Mouse (Mus musculus) heart, postnatal 36 days (tissue): ENCODE data around the gene Krtcap2. TPM values are rescaled to one million over a fixed set of nuclear protein-coding genes. Genes with fewer than 3 reads are reported as not detected.
"Not testable (repeated sequence)": the region's sequence is repeated elsewhere in the genome, so short reads cannot be mapped to it uniquely, and the experiment has no call there.

Source experiments
- DNase-seq, 2 experiments: peaks; one replicate each; pipeline ENCODE4 v3.0.0; 2021 to 2022
- intact Hi-C: fragments of 180-260 bp; cut with DNase I; formaldehyde crosslinking; loops from one replicate; pipeline ENCODE4 v1.15.1; 2025
- total RNA-seq, 2 experiments: library from RNA; stranded (reverse); gene quantifications; 2 replicates each; pipeline ENCODE4 v1.2.3; 2021

The Krtcap2 gene
- 10 to 100 TPM; 82.3 to 87.0 TPM for total RNA-seq

DNA sequence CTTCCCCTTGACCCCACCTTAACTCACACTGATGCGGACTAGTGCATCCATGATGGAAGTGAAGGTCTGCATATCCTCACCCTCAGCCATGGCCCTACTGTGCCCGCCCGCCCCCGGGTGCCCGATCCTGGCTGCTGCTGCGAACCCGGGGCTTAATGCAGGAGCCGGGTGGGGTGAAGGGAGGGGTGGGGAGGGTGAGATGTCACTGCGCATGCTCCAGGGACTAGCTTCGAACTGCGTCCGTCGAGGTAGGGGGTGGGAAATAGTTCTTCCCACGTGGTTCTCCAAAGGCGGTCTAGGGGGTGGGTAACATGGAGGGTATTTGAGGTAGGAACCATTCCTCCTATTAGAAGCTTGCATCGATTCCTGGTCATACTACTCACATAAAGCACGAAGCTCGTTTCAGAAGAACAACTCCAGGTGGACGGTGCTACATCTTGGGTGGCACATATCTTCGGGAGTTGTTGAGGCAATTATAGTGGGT, at the start of gene Krtcap2:
Gene Krtcap2 (plus strand): TSS at position 279 of the 484 bp plus-strand sequence.
- intact Hi-C loops = no loop called here
- DNase-seq = peak; percentile 32 to 48

DNA sequence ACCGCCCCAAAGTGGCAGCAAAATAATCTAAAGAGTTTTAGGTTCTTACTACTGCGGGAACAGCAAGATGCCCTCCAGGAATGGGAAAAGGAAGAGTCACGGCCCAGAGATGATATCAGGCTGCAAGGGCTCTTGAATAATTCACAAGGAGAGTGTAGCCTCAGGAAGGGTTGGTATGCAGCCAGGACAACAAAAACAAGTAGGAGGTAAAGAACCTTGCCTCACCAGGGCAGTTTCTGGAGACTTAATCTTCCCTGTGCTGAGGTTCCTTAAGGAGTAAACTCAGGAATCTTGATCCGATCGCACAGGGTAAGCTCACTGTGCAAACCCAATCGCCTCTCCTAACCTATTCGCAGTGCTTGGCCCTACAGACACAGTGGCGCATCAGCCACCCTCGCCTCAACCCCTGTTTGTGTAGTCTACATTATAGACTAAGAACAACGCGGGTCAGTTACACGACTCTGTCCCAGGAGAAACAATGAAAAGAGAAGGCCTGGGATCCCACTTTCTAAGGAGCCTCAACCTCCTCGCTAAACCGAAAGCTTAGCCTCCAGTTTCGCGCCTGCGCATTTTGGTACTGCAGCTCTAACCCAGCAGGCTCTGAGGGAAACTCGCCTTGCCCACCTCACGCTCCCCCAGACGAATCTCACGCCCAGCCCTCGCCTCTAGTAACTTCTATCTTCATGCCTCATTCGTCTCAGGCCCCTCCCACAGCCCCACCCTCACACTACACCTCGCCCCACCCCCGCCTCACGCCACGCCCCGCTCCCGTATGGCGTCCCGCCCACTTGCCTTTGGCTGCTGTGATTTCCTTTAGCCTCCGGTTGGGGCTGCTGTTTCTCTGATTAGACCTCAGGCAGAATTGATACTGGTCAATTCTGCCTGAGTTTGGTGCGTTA, 49.5 kb upstream of the Krtcap2 start:
- intact Hi-C loops = loop anchor here (2.0 kb wide), 1 partner anchor 19 kb away; the partner anchor contains the start of gene Thbs3
- DNase-seq = peak; percentile 84 to 86

DNA sequence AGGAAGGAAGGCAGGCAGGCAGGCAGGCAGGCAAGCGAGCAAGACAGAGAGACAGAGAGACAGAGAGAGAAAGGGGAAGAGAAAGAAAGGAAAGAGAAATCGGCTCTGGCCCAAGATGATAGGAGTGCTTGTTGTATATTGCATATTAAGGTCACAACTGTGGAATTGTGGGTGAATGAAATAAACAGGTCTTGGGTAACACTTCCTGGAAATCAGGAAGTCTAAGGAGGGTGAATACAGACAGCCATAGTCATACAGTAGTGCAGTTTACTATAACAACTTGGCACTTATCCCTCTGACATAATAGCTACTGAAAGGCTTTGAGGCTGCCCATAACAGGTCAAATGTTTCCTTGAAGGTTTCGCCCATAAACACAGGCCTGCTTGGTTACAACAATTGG, 45.9 kb upstream of the Krtcap2 start:
- DNase-seq = no peak
- intact Hi-C loops = no loop called here

DNA sequence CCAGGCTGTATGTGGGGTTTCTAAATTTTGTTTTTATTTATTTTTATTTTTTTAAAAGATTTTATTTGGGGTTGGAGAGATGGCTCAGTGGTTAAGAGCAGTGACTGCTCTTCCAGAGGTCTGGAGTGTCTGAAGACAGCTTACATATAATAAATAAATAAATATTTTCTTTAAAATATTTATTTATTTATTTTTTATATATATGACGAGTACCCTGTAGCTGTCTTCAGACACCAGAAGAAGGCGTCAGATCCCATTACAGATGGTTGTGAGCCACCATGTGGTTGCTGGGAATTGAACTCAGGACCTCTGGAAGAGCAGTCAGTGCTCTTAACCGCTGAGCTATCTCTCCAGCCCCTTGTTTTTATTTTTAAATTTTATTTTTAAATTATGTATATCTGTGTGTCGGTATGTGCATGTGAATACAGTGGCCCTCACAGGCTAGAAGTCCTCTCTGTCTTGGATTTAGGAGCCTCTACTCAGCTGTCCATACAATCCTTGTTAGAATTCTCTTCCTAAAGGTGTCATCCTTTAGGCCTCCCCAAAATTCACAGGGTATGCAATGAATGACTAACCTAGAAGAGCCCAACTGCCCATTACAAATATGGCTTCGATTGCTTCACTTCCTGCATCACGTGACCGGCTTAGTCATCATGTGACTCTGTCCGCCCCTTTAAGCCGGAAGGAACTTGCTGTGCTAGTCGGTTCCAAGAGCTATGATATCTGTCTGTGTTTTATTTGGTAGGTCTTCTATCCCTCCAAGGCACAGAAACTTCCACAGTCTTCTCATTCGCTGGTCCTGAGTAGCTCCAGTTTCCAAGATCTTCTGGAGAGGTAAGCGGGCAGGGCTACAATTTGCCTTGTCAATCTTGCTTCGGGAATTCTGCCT, 43.3 kb upstream of the Krtcap2 start, which contains the start of gene Gba:
Gene Gba (plus strand): TSS at position 676 of the 889 bp plus-strand sequence.
- peak; percentile 87 to 88 for DNase-seq
- intact Hi-C loops = no loop called here

DNA sequence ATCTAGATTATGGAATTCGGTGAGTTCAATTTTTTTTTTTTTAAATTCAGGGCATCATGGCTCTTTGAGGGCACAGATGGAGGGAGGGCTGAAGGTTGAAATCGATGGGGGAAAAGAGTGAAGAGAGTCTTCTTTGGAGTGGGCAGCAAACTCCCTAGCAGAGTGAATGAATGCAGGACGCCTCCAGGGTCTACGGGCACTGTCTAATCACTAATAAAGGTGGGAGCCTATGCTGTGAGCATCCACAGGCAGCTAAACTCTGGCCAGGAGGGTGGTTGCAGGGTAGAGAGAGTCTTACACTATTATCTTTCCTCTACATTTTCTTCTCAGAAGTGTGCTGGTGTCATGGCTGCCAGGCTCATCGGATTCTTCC, 42.6 kb upstream of the Krtcap2 start:
- intact Hi-C loops = no loop called here
- no peak for DNase-seq

DNA sequence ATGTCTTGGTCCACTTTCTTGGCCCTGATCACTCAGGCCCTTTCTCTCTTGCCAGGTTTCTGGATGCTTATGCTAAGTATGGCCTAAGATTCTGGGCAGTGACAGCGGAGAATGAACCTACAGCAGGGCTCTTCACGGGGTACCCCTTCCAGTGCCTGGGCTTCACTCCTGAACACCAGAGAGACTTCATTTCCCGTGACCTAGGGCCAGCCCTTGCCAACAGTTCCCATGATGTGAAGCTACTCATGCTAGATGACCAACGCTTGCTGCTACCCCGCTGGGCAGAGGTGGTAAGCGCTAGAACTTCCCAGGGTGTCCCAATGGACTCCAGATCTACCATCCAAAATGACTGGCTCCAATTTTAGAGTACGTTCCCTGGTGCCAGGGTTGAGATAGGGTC, 39.7 kb upstream of the Krtcap2 start:
- intact Hi-C loops = no loop called here
- no peak for DNase-seq

DNA sequence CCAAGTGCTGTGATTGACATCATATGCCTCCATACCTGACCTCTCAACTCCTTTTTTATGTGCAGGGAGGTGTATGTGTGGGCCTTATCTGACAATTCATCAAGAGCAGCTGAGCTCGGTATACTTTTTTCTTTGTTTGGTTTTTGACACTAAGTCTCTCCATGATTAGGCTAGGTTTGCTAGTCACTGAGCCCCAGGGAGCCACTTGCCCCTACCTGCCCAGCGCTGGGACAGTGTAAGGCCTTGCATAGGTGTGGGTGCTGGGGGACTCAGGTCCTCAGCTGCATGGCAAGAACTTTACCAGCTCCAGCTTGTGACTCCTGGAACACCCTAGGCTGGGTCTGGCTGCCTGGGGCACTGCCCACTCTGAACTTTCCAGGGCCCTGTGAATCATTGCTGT, 39.1 kb upstream of the Krtcap2 start:
- no peak for DNase-seq

DNA sequence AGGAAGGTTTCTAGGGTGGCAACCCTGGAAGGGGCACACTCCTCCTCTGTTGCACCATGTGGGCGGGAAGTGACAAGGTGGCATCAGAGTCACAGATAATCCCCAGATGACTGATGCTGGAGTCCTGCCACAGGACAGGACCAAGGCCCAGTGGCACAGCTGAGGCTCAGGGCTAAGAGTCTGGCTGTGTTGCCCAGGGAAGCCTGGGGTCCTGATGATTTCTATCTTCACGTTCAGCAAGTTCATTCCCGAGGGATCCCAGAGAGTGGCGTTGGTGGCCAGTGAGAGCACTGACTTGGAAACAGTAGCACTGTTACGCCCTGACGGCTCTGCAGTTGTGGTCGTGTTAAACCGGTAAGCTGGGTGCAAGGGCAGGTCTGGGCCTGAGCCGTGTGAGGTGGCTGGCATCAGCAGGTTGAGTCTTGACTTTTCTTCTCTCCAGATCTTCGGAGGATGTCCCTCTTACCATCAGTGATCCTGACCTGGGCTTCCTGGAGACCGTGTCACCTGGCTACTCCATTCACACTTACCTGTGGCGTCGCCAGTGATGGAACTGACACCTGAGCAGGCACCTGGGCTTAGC, 37.6 kb upstream of the Krtcap2 start:
- intact Hi-C loops = no loop called here
- DNase-seq = no peak

More for the DNA sequence above, 39.1 kb upstream of the Krtcap2 start:
- intact Hi-C loops = no loop called here

DNA sequence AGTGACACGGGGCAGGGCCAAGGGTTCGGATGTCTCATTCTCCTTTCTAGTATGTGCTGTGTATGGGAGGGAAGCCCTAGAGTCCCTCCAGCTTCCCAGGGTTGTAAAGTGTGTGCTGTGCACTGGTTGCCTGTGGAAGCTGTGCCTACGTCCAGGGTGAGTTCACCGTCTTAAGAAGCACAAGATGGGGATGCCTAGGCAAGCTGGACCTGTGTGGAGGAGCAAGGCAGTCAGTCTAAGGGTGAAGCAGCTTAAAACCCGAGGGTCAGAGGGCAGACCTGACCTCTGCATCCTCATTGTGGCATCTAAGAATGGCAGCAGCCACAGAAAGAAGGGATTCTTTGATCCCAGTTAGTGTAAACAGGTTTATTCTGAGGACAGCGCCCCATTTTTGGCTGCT, 37.0 kb upstream of the Krtcap2 start:
- DNase-seq = no peak

DNA sequence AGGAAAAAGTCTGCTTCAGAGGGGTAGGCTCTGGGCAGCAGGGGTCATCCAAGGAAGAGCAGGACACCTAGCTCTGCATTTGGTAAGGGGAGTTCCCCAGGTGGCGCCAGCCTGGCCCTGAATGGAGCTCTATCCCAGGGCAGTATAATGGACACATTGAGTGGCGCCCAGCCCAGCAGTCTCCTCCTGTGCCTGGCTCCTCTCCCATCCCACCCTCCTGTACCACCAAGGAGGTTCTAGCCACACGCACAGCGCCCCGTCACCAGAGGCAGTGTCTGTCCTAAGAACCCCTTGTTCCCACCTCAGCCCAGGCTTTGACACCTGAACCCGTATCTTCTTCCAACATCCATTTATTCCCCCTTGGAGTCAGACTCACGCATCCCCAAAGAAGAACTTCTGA, 36.0 kb upstream of the Krtcap2 start:
- intact Hi-C loops = no loop called here
- DNase-seq = no peak

More for the DNA sequence above, 37.0 kb upstream of the Krtcap2 start:
- intact Hi-C loops = no loop called here

DNA sequence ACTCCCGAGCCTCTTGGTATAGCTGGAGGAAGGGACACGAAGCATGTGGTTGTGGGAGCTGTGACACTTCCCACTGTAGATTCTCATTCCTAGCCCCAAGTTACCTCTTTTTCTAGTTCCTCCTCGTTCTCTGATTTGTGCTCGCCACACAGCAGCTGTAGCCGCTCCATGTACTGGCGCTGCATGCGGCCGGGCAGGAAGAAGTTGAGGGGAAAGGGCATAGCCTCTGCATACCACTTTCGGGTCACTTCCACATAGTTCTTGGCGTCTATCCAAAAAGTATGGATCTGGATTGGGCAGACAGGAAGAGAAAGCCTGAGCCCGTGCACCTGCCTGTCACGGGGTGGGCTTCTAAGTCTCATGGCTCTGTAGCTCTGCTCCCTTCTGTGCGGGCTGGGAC, 35.6 kb upstream of the Krtcap2 start:
- DNase-seq = no peak
- intact Hi-C loops = no loop called here

DNA sequence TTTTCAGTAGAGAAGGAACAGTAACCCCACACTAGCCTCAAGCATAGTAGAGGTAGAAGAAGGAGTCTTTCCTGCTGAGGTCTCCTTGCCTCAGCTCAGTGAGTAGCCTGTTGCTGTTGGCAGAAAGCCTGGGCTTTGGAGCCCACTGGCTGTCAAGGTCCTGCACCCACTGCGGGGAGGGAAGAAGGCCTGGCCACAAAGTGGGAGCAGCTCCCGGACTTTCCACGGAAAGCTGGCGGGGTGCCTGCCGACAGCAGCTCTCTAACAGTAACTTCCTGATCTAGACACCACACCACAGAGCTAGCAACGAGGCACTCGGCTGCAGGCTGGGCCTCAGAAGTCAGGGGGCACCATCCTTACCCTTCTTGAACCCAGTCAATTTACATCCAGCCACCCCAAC, 35.0 kb upstream of the Krtcap2 start:
- intact Hi-C loops = no loop called here
- peak in 1 of 2 experiments; percentile 38 for DNase-seq

DNA sequence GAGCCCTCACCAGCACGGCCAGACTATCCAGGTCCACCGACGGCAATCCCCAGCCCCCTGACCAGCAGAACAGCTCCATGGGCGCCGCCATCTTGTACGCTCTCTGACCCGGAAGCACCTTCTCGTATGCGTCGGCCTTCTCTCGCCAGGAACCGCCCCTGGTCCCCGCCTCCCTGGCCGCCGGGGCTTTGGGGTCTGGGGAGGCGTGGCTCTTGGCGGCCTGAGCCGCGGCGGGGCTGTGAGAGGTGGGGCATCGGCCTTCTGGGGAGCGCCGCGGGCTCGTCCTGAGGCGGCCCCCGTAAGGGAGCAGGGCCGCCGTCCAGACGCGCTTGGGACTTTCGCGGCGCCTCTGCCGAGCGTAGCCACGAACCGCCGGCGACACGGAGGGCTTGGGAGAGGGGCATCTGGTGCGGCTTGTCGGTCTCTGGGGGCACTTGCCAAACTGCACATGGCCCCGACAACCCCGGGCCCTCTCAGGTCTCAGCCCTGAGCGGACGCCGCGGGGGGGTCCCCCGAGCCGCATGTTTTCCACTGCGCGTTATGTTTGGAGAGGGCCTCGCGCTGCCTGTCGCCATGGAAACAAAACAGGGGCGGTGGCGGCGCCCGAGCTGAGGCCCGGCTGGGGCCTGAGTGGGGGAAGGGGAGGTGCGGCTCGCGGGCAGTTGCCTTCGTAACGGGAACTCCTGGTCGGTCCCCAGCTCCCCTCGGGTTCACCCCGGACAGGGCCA, 31.8 kb upstream of the Krtcap2 start:
- peak; percentile 94 for DNase-seq
- intact Hi-C loops = loop anchor here (2.0 kb wide), 1 partner anchor 17 kb away; no protein-coding TSS in a partner anchor

DNA sequence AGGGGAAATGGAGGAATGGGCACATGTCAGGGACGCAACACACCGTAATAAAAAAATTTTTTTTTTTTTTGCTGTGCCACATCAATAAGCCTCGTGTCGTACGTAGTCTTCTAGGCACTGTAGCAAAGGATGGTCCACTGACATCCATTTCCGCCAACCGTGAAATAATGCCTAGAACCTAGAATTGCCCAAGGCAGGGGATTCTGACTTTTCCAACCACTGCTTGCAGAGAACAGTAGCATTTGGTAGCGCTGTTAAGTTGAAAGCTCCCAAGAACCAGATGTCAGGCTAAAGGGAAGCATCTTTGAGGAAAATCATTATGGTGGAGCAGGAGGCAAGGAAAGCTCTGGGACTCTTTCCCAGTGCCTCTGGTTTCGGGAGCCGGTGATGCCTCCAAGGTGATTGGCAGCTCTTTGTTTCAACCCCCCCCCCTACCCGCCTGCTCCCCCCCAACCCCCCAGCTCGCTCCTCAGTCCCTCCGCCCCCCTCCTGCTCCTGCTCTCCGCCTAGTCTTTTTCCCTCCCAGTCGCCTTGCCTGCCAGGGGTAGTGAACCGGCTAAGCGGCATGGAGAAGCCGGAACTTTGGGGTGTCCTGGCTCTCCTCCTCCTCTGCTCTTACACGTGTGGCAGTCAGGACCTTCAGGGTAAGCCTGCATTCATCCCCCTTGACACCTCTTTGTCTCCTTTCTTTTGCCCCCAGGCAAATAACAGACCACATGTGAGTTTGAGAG, 30.9 kb upstream of the Krtcap2 start, which contains the start of gene Thbs3:
Gene Thbs3 (plus strand): TSS at position 500 of the 731 bp plus-strand sequence.
- intact Hi-C loops = loop anchor here (2.0 kb wide), 1 partner anchor 18 kb away; no protein-coding TSS in a partner anchor

DNA sequence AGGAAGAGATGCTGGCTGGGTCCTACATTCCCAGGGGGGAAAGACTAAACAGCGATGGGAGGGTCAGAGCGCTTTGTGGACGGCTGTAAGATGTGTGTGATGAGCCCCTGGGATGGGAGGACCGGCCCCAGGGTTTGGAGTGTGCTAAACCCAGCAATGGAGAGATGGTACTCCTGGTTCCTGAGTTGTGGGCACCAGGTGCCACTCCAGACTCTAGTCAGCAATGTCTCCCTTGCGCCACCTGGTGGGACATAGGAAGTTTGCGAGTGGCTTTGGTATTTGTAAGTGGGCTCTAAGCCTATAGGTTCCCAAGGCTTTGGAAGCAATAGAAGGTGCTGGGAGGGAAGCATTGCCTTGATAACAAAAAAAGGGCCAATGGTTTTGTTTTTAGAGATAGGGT, 29.9 kb upstream of the Krtcap2 start:
- DNase-seq = peak; percentile 85 to 86
- intact Hi-C loops = loop anchor here (2.0 kb wide), 3 partner anchors 19 to 125 kb away; no protein-coding TSS in a partner anchor

More for the DNA sequence above, 30.9 kb upstream of the Krtcap2 start, which contains the start of gene Thbs3:
- DNase-seq = peak; percentile 37 to 52

DNA sequence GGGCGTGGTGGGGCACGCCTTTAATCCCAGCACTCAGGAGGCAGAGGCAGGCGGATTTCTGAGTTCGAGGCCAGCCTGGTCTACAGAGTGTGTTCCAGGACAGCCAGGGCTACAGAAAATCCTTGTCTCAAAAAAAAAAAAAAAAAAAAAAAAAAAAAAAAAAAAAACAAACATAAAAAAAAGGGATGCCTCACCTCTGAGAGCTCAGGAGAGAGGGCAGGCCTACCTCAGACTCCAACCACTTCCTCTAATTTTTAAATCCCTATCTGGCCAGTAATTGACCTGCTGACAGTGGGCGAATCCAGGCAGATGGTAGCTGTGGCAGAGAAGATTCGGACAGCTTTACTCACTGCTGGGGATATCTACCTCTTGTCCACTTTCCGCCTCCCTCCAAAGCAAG, 29.4 kb upstream of the Krtcap2 start:
- intact Hi-C loops = loop anchor here (2.0 kb wide), 2 partner anchors 102 to 126 kb away; no protein-coding TSS in a partner anchor
- not testable (repeated sequence) for DNase-seq

DNA sequence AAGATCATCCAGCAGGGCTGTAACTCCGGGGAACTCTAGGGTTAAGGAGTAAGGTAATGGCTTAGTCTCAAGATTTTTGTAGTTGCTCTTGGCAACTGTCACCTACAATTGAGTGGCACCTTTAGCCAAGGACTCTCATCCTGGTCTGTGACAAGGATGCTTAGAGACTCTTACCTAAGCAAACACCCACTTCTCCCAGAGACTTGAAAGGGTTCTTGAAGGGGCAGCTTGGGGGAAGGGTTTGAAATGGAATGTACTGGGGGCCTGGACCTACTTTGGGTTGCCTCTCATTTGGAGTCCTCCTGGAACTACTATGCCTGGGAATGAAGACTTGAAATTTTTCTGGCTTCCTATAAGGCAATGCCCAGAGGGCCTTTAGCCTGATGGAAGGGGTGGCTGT, 27.5 kb upstream of the Krtcap2 start:
- intact Hi-C loops = no loop called here
- no peak for DNase-seq

DNA sequence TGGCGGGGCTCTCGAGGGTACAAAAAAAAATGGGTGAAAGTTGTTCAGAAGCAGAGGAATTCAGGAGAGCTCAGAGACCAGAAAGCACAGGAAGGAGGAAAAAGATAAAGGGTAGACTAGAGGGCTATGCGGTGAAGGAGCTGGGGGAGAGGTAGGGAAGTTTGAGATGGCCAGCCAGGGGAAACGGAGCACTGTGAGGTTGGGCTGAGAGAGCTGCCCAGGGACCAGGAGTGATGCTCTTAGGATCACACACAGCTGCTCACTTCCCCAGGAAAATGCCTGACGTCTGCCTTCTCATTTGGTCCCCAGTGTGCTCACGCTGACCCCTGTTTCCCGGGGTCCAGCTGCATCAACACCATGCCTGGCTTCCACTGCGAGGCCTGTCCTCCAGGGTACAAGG, 26.2 kb upstream of the Krtcap2 start:
- intact Hi-C loops = no loop called here
- DNase-seq = no peak

DNA sequence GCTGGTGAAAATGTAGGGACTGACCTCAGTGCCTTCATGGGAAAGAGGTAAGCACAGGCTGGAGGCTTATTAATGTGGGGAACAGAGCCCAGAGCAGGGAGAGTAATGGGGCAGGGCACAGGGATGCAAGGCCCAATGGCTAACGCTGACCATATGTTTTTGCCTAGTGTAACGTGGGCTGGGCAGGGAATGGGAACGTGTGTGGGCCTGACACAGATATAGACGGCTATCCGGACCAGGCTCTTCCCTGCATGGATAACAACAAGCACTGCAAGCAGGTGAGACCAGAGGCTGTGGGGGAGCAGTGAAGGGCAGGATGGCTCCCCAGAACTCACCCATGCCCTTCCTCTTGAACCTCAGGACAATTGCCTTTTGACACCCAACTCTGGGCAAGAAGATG, 24.6 kb upstream of the Krtcap2 start:
- intact Hi-C loops = no loop called here
- no peak for DNase-seq
